Mouse (Mus musculus) lung, postnatal 0 days (tissue): ENCODE data around the gene Rab11fip4.

ENCODE experiments used
- CTCF ChIP-seq: IDR thresholded peaks from 2 replicates; pipeline ENCODE4 v1.5.1; 2016; ENCODE audit warnings: antibody characterized with exemption, mild to moderate bottlenecking
- EP300 ChIP-seq: IDR thresholded peaks from 2 replicates; pipeline ENCODE4 v1.6.1; 2016; ENCODE audit warnings: antibody characterized with exemption, mild to moderate bottlenecking, control low read depth

DNA sequence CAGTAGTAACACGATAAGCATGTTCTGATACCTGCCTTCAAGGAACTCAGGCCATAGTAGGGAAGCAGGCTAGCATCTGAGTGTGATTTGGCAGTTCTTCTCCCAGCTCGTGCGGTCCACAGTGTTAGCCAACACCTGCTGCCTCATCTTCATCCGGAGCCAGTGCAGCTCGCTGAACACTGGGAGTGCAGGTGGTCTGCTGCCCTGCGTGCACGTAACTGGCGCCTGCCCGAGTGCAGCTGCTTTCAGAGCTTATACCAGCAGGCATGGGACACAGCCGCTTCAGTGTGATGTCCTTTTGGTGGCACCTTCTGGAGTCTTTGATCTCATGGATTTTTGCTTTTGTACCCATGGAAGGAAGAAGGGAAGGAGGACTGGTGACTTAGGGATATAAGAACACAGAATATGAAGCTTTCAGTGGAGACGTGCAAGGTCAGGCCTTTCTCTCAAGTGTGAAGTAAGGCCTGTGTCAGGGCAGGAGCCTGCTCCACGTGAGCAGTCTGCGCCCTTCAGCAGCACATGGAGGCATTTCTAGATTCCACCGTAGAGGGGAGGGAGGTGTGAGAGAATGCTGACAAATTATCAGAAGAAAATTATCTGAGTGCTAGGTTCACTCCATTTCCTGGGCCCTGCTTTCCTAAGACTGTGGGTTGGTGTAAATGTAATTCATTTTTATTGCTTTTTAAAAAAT lies 15.5 kb upstream of the Rab11fip4 start:
- TF ChIP-seq CTCF: no peak
- no peak for TF ChIP-seq EP300
